Mouse (Mus musculus) cerebral cortex, adult 2 months (tissue): ENCODE results near the gene Srm.

Source experiments
- WGBS: fragments of 180-500 bp; shearing (Covaris S2); methylation state at CpG from one replicate; pipeline ENCODE4 v1.1.7; 2018; 5-methylcytosine and 5-hydroxymethylcytosine counted together

The Srm gene

DNA sequence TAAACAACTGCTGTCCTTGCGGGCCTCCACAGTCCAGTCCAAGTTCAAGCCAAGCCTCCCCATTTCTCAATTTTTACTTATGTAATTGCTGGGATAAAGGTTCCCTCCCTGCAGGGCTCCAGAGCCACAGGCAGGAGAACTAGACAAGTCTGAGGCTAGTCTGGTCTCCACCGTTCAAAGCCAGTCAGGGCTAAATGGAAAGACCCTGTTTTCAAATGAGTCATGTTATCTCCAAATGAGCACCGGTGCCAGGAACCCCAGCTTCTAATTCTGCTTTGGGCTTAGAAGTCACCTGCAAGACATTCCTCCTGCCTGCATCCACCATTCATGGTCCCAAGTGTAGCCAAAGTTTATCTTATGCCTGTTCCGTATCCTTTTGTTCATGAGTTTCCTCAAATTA lies 10.6 kb downstream of the Srm start:
- 57% methylated on average over 4 of the region's 4 CpGs for WGBS

DNA sequence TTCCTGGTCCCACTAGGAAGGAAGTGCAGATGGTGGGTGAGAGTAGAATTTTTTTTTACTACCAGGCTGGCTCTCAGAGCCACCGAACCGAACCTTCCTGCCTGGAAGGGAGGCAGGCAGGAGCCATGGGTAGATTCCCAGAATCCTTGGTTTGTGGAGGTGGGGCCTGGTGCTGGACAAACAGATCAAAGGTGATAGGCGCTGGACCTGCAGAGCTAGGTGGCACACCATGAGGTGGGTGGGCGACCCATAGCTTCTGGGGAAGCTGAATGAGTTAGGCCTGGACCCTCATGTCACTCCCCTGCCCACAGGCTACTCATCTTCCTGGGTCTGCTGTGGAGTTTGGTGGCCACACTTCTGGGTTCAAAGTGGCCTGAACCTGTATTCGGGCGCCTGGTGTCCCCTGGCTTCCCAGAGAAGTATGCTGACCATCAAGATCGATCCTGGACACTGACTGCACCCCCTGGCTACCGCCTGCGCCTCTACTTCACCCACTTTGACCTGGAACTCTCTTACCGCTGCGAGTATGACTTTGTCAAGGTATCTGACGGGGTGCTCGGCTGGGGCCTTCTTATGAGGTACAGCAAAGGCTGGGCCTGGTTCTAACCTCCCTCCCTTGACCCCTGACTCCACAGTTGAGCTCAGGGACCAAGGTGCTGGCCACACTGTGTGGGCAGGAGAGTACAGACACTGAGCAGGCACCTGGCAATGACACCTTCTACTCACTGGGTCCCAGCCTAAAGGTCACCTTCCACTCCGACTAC lies 11.2 kb downstream of the Srm start, which contains the start of gene Masp2:
Masp2 (plus strand) TSS at position 198 of the 764 bp plus-strand sequence.
- 88% methylated on average over 14 of the region's 14 CpGs for WGBS

DNA sequence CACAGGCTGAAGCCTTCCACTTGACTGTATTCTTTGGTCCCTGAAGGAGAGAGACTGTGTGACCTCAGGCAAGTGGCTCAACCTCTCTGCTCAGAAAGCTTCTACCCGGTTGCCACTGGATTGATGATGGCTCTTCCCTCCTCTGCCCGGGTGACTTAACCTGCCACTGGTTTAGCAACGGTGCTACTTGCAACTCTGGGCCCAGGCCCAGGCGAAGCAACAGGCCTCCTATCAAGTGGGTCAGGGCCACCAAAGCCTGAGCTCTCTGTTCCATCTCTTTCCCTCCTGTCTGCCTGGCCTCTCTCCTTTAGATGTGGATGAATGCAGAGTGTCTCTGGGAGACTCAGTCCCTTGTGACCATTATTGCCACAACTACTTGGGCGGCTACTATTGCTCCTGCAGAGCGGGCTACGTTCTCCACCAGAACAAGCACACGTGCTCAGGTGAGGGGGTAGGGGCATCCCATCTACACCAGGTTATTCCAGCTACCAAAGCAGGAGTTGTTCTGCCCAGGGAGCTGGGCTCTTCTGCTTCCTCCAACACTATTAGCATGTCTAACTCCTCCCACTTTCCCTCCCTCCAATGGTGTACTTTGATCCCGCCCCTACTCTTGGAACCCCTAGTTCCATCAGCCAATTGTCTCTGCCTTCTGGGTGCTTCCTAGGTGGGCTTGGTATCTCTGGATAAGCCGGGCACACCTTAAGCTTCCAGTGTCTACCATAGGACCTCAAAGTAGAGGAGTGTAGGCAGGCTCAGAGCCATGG lies 12.3 kb downstream of the Srm start:
- WGBS: 75% methylated on average over 10 of the region's 10 CpGs

DNA sequence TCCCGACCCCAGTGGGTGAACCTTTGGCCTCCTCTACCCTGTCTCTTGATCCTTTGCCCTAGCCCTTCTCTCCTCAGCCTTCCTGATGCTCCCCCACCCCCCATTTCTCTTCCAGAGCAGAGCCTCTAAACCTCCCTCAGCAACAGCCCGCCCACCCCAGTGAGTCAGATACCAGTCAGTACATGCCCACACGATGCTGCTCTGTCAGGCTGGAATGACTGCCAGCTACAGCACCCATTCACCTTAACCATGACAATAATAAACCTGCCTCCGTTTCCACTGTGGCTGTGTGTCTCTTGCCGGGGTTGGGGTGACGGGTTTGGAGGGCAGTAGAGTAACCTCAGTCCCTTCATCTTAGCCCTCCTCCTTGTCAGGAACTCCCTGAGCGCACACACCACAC lies 12.8 kb downstream of the Srm start:
- 46% methylated on average over 7 of the region's 7 CpGs for WGBS

DNA sequence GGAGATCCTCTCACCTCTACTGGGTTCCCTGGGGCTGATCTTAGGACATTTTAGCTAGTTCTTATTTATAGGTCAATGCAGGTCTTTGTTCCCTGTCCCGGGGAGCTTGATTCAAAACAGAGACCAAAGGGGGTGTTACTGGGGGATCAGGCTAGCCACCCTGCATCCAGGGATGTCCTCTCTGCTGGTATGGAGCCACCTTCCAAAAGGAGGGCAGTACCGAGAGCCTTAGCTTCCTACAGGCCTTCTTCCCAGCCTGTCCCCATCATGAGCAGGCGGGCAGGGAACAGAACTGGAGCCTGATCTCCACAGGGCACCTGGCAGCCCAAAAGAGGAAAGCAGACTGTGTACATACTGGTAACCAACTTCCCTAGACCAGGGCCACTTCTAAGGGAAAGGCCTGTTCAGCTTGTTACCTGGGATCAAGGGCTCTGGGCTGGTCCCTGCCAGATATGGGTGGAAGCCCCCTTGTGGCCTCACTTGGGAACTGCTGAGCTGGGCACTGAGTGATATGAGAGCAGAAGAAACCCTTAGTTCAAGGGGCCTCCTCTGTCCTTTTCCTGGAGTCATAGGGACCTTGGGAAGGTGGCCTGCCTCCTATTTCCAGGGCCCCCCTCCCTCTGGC lies 13.3 kb downstream of the Srm start:
- 62% methylated on average over 3 of the region's 3 CpGs for WGBS

DNA sequence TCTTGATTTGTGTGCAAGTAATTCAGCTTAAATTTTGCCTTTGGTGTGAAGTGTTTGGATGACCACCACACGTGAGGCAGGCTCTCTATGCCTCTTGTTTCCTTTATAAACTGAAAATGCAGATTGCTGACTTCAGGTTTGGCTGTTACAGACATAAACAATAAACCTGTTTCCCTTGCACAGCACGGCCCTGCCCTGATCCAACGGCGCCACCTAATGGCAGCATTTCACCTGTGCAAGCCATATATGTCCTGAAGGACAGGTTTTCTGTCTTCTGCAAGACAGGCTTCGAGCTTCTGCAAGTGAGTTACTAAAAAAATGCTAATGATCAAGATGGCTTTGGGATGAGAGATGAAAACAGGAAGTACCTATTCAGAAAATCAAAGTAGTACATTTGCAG lies 16.5 kb downstream of the Srm start:
- 14% methylated on average over 5 of the region's 5 CpGs for WGBS

DNA sequence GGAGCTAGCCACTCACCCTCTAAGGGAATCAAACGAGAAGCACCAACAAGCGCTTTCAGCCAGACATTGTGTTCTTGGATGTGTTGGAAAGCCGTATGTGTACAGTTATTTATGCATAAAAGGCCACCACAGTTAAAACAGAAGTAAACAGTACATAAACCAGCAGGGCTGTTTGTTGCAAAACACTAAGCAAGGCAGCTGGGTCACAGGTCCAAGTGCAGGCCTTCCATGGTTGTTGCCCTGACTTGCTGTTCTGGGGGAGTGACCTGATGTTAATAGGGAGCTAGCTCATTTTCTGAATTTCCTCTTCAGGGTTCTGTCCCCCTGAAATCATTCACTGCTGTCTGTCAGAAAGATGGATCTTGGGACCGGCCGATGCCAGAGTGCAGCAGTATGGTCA lies 18.5 kb downstream of the Srm start:
- WGBS: 75% methylated on average over 5 of the region's 5 CpGs

DNA sequence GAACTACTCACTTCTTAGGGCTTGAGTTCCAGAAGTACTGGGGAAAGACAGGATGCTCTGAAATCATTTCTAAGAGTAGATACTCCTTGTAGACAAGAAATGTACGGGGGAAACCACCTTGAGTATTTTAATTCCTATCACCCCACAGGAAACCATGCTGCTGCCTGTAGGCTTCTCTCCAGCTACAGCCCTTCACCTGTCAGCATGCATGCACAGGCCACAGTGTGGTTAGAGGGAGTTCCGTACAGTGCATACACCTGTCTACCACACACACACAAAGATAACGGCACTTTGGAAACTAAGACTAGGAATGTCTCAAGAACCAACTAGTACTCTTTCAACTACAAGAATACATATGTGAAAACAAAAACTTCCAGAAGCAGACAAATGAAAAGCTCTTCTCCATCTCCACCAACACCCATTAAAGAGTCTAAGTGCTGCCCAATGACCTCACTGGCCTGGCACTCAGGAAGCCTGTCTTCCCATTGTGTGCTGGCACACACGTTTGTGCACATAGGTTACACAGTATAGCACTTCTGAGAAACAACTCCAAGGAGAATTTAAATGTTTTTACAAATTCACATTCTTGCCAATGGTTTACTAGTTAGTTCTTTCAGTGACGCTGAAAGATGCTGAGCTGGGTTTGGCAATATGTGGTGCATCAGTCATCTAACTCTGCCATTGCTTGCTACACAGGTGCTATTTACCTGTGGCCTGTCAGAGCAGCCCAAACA lies 19.5 kb downstream of the Srm start:
- 54% methylated on average over 5 of the region's 5 CpGs for WGBS

DNA sequence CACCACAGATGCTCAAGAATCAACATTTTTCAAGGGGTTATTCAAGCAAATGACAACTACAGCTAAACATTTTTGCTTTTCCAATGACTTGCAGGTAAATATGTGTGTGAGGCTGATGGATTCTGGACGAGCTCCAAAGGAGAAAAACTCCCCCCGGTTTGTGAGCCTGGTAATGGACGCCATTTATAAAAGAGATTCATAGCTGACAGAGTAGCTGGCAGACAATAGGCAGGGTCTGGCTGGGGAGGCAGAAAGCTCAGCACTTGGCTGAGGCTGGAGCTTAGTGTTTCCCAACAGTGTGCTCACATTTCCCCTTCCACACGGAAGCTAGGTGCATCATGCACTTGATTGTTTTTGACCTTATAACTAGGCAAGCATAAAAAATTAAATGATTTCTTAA lies 21.3 kb downstream of the Srm start:
- WGBS: 49% methylated on average over 4 of the region's 4 CpGs

DNA sequence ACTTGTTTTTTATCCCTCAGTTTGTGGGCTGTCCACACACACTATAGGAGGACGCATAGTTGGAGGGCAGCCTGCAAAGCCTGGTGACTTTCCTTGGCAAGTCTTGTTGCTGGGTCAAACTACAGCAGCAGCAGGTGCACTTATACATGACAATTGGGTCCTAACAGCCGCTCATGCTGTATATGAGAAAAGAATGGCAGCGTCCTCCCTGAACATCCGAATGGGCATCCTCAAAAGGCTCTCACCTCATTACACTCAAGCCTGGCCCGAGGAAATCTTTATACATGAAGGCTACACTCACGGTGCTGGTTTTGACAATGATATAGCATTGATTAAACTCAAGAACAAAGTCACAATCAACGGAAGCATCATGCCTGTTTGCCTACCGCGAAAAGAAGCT lies 22.4 kb downstream of the Srm start:
- 43% methylated on average over 9 of the region's 9 CpGs for WGBS

DNA sequence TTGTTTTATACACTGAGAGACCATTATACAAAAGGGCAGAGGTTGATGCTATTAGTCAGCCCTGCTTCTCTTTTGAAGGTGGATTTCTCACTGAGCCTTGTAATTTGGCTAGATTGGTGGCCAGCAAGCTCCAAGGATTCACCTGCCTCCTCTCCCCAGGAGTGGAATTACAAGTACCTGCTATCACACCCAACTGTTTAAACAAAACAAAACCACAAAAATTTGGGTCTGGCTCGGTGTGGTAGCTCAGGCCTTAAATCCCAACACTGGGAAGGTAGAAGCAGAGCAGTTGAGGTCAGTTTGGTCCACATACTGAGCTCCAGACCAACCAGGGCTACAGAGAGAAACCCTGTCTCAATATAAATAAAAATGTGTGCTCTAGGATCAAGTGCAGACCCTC lies 28.5 kb downstream of the Srm start:
- 84% methylated on average over 1 of the region's 1 CpGs for WGBS

DNA sequence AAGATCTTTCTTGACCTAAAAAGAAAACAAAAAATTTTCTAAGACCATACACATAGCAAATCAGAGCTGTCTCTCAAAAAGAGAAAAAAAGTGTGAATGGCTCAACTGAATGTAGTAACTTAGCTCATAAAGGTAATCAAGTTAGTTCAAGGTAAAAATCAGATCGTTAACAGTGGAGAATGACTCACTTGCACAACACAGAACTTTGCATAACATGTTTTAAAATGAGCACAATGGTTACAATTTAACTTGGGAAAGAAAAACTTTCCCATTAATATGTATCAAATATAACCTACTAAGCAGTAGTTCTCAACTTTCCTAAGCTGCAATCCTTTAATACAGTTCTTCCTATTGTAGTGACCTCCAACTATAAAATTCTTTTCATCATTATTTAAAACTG lies 29.4 kb downstream of the Srm start:
- 63% methylated on average over 1 of the region's 1 CpGs for WGBS

DNA sequence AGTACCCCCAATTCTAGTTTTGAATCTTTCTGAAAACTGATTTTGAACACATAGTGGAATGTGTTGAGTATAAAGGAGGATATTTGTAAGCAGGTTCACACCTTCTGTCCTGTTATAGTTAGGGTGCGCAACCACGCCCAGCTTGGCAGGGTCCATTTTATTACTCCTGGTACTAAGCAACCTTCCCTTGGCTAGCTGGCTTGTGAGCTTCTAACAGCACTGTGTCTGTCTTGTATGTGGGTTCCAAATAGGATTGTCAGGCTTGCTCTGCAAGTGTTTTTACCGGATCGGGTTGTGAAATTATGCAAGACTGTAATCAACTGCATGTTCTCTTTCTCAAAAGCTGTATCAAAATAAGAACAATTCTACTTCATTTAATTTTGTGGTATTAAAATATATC lies 31.2 kb downstream of the Srm start:
- 61% methylated on average over 4 of the region's 4 CpGs for WGBS

DNA sequence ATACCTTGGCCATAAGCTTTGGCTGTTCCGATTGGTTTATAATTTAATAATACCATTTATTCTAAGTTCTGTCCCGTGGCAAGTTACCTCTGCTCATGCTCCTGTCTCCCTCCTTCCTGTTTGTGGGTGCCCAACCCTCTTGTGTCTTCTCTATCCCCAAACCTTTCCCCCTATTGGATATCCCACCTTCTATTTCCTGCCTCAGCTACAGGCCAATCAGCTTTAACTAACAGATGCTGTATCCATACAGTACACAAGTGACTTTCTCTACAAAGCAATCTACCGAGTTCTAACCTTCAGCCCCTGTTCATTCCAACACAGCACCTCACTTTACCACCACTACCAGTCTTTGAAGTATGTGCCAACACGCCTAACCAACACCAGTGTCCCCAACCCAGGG lies 32.3 kb downstream of the Srm start:
- WGBS: 81% methylated on average over 4 of the region's 4 CpGs

DNA sequence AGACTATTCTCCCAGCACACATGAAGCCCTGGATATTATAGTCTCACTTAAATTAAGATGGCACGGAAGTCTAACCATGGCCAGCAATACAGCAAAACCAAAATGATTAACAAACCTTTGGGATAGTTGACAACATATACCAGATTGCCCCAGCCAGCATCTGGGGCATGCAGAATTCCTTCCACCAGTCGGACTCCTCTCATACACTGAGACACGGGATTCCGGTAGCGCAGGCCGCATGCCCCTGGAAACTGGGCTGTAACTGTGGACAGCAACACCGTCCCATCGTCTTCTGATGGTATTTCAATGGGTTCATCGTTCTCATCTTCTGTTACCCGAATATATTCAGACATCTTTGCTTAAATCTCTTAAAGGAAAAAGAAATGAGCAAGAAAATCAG lies 33.7 kb downstream of the Srm start:
- WGBS: 76% methylated on average over 10 of the region's 10 CpGs

DNA sequence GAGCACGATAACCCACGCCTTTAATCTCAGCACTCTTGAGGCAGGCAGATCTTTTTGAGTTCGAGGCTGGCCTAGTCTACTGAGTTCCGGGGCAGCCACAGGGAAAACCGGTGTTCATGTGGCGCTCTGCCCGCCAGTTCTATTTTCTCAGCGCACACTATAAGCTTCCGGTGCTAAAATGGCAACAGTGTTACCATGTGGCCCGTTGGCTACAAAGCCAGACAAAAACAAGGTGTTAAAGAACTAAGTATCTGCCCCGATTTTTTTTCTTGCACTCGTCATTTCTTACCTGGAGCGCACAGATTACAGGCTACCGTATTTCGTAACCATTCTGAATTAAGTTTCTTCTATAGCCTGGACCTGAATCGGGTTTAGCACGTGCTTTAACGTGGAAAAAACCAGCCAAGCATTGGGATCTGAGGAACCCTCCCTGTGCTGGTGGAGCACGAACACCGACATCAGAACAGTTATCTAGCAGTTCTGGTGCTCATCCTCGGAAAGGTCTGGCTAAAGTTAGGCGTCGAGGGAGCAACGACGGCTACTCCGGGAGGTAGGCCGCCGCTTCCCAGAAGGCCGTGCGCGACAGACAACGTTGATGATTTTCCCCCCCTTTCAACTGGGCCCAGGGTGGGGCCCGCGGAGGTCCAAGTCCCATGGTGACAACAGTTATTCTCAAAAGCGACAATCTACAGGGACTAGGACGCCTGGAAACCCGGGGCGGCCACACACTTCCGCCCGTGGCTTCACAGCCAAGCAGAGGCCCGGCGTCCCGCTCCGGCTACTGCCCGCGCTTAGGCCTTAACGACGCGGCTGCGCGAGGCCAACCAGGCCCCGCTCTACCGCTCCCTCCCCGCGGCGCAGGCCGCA lies 34.7 kb downstream of the Srm start:
- WGBS: 1% methylated on average over 57 of the region's 57 CpGs

DNA sequence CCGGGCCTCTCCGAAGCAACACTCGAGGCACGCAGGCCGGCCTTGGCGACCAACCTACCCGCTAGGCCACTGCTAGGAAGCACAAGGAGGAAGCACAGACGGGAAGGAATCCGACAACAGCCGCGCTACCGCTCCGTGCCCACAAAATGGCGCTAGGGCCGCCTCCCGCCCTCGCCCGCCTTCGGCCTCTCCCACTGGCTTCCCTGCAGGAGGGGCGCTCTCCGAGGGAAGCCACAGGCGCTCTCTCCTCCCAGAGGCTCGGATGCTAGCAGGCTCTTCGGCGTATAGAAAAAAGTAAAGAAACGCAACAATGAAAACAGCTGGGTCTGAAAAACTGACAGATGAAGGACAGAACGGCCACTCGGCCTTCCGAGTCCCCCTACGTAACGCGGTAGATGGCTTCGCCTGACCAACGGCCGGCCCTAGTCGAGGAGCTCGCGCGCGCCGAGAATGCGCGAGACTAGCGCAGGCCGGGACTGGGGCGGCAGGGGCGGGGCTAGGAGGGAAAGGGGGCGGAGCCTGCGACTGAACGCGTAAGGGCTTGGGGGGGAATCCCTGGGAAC lies 35.4 kb downstream of the Srm start, which contains the start of gene Tardbp:
Tardbp (minus strand) TSS at position 397 of the 563 bp plus-strand sequence.
- under 1% methylated on average over 51 of the region's 51 CpGs for WGBS

DNA sequence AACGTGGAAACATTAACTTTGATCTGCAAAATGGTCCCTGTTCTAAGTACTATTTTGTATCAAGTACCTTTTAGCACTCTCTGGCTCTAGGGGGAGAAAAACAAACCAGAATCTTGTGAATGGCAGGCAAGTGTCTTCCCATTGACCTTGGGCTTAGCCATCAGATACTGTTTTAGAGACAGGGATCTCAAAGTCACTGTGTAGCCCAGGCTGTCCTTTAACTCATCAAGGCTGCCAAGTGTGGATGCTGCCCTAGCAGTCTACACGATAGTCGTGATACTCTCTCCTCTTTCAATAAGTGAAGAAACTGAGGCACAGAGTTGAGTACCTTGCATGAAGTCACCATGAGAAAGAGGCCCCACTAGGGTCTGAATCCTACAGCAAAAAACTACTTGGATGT lies 35.9 kb downstream of the Srm start:
- WGBS: 61% methylated on average over 3 of the region's 3 CpGs

DNA sequence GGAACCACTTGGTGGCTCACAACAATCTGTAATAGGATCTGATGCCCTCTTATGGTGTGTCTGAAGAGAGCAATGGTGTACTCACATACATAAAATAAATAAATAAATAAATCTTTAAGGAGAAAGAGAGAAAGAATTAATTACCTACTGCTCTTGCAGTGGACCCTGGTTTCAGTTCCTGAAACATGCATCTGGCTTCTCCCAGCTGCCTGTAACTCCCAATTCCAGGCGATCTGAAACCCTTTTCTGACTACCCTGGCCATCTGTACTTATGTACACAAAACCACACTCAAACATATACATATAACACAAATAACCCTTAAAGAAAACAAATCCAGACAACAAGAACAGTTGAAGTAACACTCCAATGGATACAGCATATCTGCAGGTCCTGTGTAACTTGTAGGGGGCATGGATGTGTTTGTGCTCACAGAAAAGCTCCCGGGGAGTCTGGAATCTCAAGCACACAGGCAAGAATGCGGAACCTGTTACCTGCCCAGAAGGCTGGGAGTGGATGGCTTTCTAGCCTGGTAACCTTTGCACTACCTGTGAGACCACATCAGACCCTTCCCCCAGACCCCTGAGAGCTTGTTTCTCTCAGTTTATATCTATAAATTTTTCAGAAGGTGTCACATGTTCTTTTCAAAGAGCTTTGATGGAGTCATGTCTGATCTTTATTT lies 40.9 kb downstream of the Srm start:
- 87% methylated on average over 3 of the region's 3 CpGs for WGBS

DNA sequence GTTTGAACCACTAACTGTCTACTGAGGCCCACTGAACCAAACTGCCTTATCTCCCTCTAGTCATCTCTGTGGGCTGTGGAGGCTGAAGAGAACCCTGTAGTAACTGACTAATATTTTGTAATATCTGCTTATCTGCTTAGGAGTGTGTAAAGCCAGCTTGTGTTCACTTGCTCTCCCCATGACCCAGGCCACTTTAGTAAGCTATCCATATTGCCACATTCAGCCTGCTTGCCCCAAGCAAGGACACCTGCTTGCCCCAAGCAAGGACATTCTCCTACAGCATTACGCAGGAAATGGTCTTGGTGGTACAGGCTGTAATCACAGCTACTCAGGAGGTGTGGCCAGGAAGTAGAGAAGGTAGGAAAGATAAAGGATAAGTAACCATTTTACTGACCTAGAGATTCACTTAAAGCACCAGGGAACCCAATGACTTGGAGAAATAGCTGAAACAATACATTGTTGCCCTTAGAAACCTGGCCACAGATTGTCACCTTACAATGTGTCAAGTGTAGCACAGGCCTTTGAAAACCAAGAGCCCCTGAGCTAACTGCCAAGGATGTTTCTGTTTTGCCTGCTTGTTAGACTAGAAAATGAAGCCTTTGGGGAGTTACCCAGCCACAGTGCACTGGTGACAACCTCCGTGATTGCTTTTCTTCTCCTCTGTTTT lies 42.2 kb downstream of the Srm start:
- WGBS: 75% methylated on average over 2 of the region's 2 CpGs
